Comparison of ENCODE assay signal across 8 mouse cellular contexts in genomic region chr14:123352973-123353372, GRCm38 (mm10).
DNase-seq lines count a peak whose midpoint lies in the region; ATAC-seq lines count a peak whose summit lies in the region.

No protein-coding gene starts in this region.

- WGBS in hindbrain, embryonic 16.5 days: 20% methylated on average over 6 of the region's 6 CpGs

- H3K27ac ChIP-seq in hindbrain, embryonic 16.5 days (ENCODE audit: low read depth, low read length): no peak overlapping the region

- ATAC-seq in hindbrain, embryonic 16.5 days: peak; percentile 61; the same call in 1 of the 2 replicates
- ATAC-seq in megakaryocyte progenitor cell, adult 5-6 weeks (replicated peaks; ENCODE audit: poor library complexity): peak; percentile 80

- no peaks in the 10 kb centered on the region for H3K4me1 ChIP-seq in hindbrain, embryonic 16.5 days (ENCODE audit: control insufficient read depth, insufficient read depth, low read depth, low read length)

- no peaks in the 10 kb centered on the region for H3K9me3 ChIP-seq in hindbrain, embryonic 16.5 days (ENCODE audit: control insufficient read depth, low read length)

- peak; percentile 3 for DNase-seq in kidney, adult 11 months
- no peak for DNase-seq in kidney, adult 18-20 months
- peak; percentile 11 for DNase-seq in MEL-GATA-1-ER (ENCODE audit: extremely low read depth, low read depth)
- DNase-seq in cerebellum, postnatal 36 days: peak; percentile 42 to 65
- DNase-seq in spleen, postnatal 4 days (ENCODE audit: low spot score in 2 of 2): no peak
- no peak for DNase-seq in gastrocnemius, adult 8-10 months (ENCODE audit: low spot score in 2 of 2)

- no peak overlapping the region for H3K4me2 ChIP-seq in hindbrain, embryonic 16.5 days (ENCODE audit: low read length)

- H3K27me3 ChIP-seq in hindbrain, embryonic 16.5 days (replicated peaks; ENCODE audit: control insufficient read depth, insufficient read depth, low read length): no peaks in the 10 kb centered on the region

- H3K9ac ChIP-seq in hindbrain, embryonic 16.5 days (ENCODE audit: low read depth, low read length): no peak overlapping the region

- H3K4me3 ChIP-seq in hindbrain, embryonic 16.5 days (ENCODE audit: low read length): no peak overlapping the region

- no peaks in the 10 kb centered on the region for H3K36me3 ChIP-seq in hindbrain, embryonic 16.5 days (ENCODE audit: control insufficient read depth, insufficient read depth, low read length)

Comparison
In these comparisons a context has a peak if more than half of its experiments do, and no peak if none do; other contexts are left out.
1. DNase-seq: peak in kidney, adult 11 months (single experiment), MEL-GATA-1-ER (single experiment) and cerebellum, postnatal 36 days (2 of 2); none in kidney, adult 18-20 months (single experiment), spleen, postnatal 4 days (0 of 2) and gastrocnemius, adult 8-10 months (0 of 2).